Mouse (Mus musculus) heart, postnatal 0 days (tissue): ENCODE measurements at regions not wholly inside any gene's neighbourhood (a gene's known extent, or its start where the extent isn't known, plus 50 kb on each side); places are given as distances from the start of the nearest gene placed in this dataset.

Source experiments
- ATAC-seq: fragments of 200-750 bp; cut with Nextera tagmentation; 2 replicates; pipeline ENCODE4 v1.8.0; 2017; ENCODE audit warnings: low read depth, moderate number of reproducible peaks, moderate library complexity; ENCODE audit not compliant: insufficient read depth
- DNase-seq: peaks from one replicate; pipeline ENCODE4 v3.0.0-alpha.2; 2016; ENCODE audit warnings: low spot score
- H3K27ac ChIP-seq: fragments of 300-500 bp; sonication (generic); 2 replicates; pipeline ENCODE4 v1.5.1; 2014; ENCODE audit warnings: low read depth, mild to moderate bottlenecking
- H3K27me3 ChIP-seq: fragments of 300-500 bp; sonication (generic); 2 replicates; pipeline ENCODE4 v1.6.1; 2014; ENCODE audit warnings: low read length, mixed read lengths; ENCODE audit not compliant: control insufficient read depth, insufficient read depth
- H3K36me3 ChIP-seq: fragments of 300-500 bp; sonication (generic); replicated peaks from 2 replicates; pipeline ENCODE4 v1.6.1; 2014; ENCODE audit warnings: low read length, mixed read lengths; ENCODE audit not compliant: control insufficient read depth, insufficient read depth
- H3K4me1 ChIP-seq: fragments of 300-500 bp; sonication (generic); 2 replicates; pipeline ENCODE4 v1.6.1; 2014; ENCODE audit warnings: antibody characterized with exemption; ENCODE audit not compliant: control insufficient read depth, insufficient read depth
- H3K4me2 ChIP-seq: fragments of 300-500 bp; sonication (generic); 2 replicates; pipeline ENCODE4 v1.6.1; 2014; ENCODE audit warnings: low read depth, mild to moderate bottlenecking, low read length, moderate library complexity
- H3K4me3 ChIP-seq: fragments of 300-500 bp; sonication (generic); 2 replicates; pipeline ENCODE4 v1.5.1; 2014; ENCODE audit warnings: low read depth, low read length
- H3K9ac ChIP-seq: fragments of 300-500 bp; sonication (generic); replicated peaks from 2 replicates; pipeline ENCODE4 v1.6.1; 2014; ENCODE audit warnings: low read depth, low read length, mixed read lengths
- H3K9me3 ChIP-seq: fragments of 300-500 bp; sonication (generic); replicated peaks from 2 replicates; pipeline ENCODE4 v1.6.1; 2016; ENCODE audit warnings: low read length; ENCODE audit not compliant: control insufficient read depth
- CTCF ChIP-seq: IDR thresholded peaks from 2 replicates; pipeline ENCODE4 v1.5.1; 2016; ENCODE audit warnings: antibody characterized with exemption, control low read depth, low read depth
- EP300 ChIP-seq: IDR thresholded peaks from 2 replicates; pipeline ENCODE4 v1.6.1; 2016; ENCODE audit warnings: antibody characterized with exemption, low read depth
- WGBS: fragments of 180-500 bp; shearing (Covaris S2); extraction: QIAGEN DNeasy Blood & Tissue Kit; methylation state at CpG from one replicate; pipeline ENCODE4 v1.1.7; 2014; 5-methylcytosine and 5-hydroxymethylcytosine counted together

GRCm38 (mm10) chrX:112925542-112926182 lies 227.2 kb upstream of the Pof1b start:
- no peaks in the 10 kb centered on the region for H3K9me3 ChIP-seq
- no peak overlapping the region for H3K4me2 ChIP-seq
- H3K9ac ChIP-seq, result no peak overlapping the region
- H3K36me3 ChIP-seq, result no peaks in the 10 kb centered on the region
- no peak overlapping the region for H3K27ac ChIP-seq
- H3K27me3 ChIP-seq, result no peaks in the 10 kb centered on the region
- WGBS, result 69% methylated on average over 1 of the region's 1 CpGs
- ATAC-seq, result no peak
- H3K4me3 ChIP-seq, result no peak overlapping the region
- DNase-seq, result no peak
- no peaks in the 10 kb centered on the region for H3K4me1 ChIP-seq
- TF ChIP-seq EP300 (no peak), CTCF (no peak)

DNA sequence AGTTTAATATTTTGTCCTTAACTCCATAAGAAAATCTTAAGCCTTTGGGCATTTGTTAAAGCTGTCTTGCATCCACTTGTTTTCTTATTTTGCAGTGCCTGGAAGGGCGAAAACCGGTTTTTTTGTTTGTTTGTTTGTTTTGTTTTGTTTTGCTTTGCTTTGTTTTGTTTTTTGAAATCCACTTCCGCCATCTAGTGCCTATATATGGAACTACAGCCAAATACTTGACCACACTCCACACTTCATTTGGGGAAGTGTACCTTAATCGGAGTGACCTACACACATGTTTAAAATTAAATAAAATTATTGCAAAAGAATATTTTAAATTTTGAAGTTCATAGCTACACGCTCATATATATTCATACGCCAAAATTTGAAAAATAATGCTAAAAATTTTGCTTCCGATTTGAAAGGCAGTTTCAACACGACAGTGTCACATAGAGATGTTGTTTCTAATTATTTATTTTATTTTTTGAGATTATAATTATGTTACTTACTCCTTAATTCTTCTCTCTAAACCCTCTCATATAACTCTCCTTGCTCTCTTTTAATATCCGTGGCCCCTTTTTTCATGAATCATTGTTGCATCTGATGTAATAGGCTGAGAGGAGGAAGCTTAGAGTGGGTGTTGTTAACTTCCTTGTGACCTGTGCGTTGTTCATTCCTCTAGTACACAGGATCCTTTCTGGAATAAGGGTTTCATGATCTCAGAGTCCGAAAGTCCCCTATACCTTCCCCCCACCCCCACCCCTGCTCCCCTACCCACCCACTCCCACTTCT lies 205.4 kb upstream of the Pof1b start:
- Histone ChIP-seq H3K36me3 (no peaks in the 10 kb centered on the region), H3K27ac (no peak overlapping the region), H3K27me3 (no peaks in the 10 kb centered on the region), H3K4me3 (no peak overlapping the region), H3K9me3 (no peaks in the 10 kb centered on the region), H3K9ac (no peak overlapping the region), H3K4me1 (no peaks in the 10 kb centered on the region), H3K4me2 (no peak overlapping the region)
- 33% methylated on average over 11 of the region's 11 CpGs for WGBS
- ATAC-seq, result no peak
- DNase-seq, result no peak
- no peak for TF ChIP-seq EP300
- peak; percentile 50 for TF ChIP-seq CTCF

DNA sequence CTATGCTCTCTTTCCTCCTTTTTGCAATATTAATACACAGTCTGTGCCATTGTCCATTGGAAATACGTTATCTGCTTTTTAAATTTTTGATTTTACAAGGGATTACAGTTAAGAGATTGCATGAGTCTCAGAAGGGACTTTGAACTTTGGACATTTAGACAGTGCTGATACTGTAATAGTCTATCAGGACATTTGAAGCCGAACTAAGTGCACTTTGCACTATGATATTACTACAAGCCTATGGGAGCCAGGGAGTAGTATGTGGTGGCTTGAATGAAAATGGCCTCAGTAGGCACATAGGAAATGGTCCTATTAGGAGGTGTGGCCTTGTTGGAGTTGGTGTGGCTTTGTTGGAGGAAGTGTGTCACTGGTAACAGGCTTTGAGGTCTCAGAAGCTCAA lies 188.1 kb upstream of the Pof1b start:
- no peak for ATAC-seq
- no peaks in the 10 kb centered on the region for H3K36me3 ChIP-seq
- H3K27ac ChIP-seq, result no peak overlapping the region
- DNase-seq, result no peak
- H3K4me3 ChIP-seq, result no peak overlapping the region
- WGBS, result 72% methylated on average over 2 of the region's 2 CpGs
- TF ChIP-seq CTCF (no peak), EP300 (no peak)
- no peaks in the 10 kb centered on the region for H3K27me3 ChIP-seq
- no peaks in the 10 kb centered on the region for H3K4me1 ChIP-seq
- no peak overlapping the region for H3K4me2 ChIP-seq
- H3K9me3 ChIP-seq, result no peaks in the 10 kb centered on the region
- H3K9ac ChIP-seq, result no peak overlapping the region
